8 mouse cellular contexts compared by ENCODE assay signal in genomic region chr13:69987181-69987580, GRCm38 (mm10).
DNase-seq lines count a peak whose midpoint lies in the region; ATAC-seq lines count a peak whose summit lies in the region.

No protein-coding gene starts in this region.

- H3K4me1 ChIP-seq in kidney, embryonic 14.5 days (ENCODE audit: control insufficient read depth, insufficient read depth, low read length), result no peaks in the 10 kb centered on the region
- no peaks in the 10 kb centered on the region for H3K4me1 ChIP-seq in heart, embryonic 16.5 days (ENCODE audit: control insufficient read depth, insufficient read depth, low read length)
- peaks cover 11% of the 10 kb centered on the region for H3K4me1 ChIP-seq in limb, embryonic 10.5 days
- H3K4me1 ChIP-seq in neural tube, embryonic 15.5 days, result peaks cover 26% of the 10 kb centered on the region

- no peak overlapping the region for H3K4me2 ChIP-seq in kidney, embryonic 14.5 days (replicated peaks; ENCODE audit: low read depth, low read length)
- H3K4me2 ChIP-seq in heart, embryonic 16.5 days (ENCODE audit: low read depth, low read length), result peak overlapping the region; percentile 4; the same call in 1 of the 2 replicates
- peak overlapping the region; percentile 26; the same call in 1 of the 2 replicates for H3K4me2 ChIP-seq in neural tube, embryonic 15.5 days

- ATAC-seq in kidney, embryonic 14.5 days (ENCODE audit: low FRiP score, low TSS enrichment), result 0 out of 2 replicates have a peak, but pooled peaks have one; percentile 17
- no peak for ATAC-seq in heart, embryonic 16.5 days (replicated peaks; ENCODE audit: extremely low read depth, insufficient read depth, low FRiP score)
- peak; percentile 58; the same call in 1 of the 2 replicates for ATAC-seq in neural tube, embryonic 15.5 days (ENCODE audit: low FRiP score)
- ATAC-seq in granulocyte monocyte progenitor cell, adult 5-6 weeks (replicated peaks; ENCODE audit: poor library complexity, severe bottlenecking), result no peak

- H3K9me3 ChIP-seq in kidney, embryonic 14.5 days (ENCODE audit: control insufficient read depth, low read length), result no peaks in the 10 kb centered on the region
- no peaks in the 10 kb centered on the region for H3K9me3 ChIP-seq in heart, embryonic 16.5 days (replicated peaks; ENCODE audit: control insufficient read depth, low read length)
- H3K9me3 ChIP-seq in limb, embryonic 10.5 days (replicated peaks), result no peaks in the 10 kb centered on the region
- no peaks in the 10 kb centered on the region for H3K9me3 ChIP-seq in neural tube, embryonic 15.5 days (replicated peaks)

- H3K9ac ChIP-seq in kidney, embryonic 14.5 days (ENCODE audit: low read depth, low read length), result no peak overlapping the region
- H3K9ac ChIP-seq in heart, embryonic 16.5 days (ENCODE audit: low read length), result no peak overlapping the region
- no peak overlapping the region for H3K9ac ChIP-seq in neural tube, embryonic 15.5 days (replicated peaks)

- no peak overlapping the region for H3K27ac ChIP-seq in kidney, embryonic 14.5 days (ENCODE audit: low read depth, low read length)
- no peak overlapping the region for H3K27ac ChIP-seq in heart, embryonic 16.5 days (ENCODE audit: low read length)
- H3K27ac ChIP-seq in limb, embryonic 10.5 days, result no peak overlapping the region
- peak overlapping the region; percentile 45; the same call in 1 of the 2 replicates for H3K27ac ChIP-seq in neural tube, embryonic 15.5 days (replicated peaks)

- WGBS in kidney, embryonic 14.5 days, result 24% methylated on average over 10 of the region's 10 CpGs
- WGBS in heart, embryonic 16.5 days, result 18% methylated on average over 10 of the region's 10 CpGs
- 29% methylated on average over 10 of the region's 10 CpGs for WGBS in limb, embryonic 10.5 days
- 4% methylated on average over 10 of the region's 10 CpGs for WGBS in neural tube, embryonic 15.5 days

- H3K27me3 ChIP-seq in kidney, embryonic 14.5 days (ENCODE audit: control insufficient read depth, insufficient read depth, low read length), result no peaks in the 10 kb centered on the region
- no peaks in the 10 kb centered on the region; the same call in 1 of the 2 replicates for H3K27me3 ChIP-seq in heart, embryonic 16.5 days (ENCODE audit: control insufficient read depth, insufficient read depth, low read length)
- H3K27me3 ChIP-seq in limb, embryonic 10.5 days (ENCODE audit: low read depth, poor library complexity, severe bottlenecking), result no peaks in the 10 kb centered on the region
- H3K27me3 ChIP-seq in neural tube, embryonic 15.5 days (replicated peaks), result no peaks in the 10 kb centered on the region

- DNase-seq in kidney, adult 18-20 months, result no peak
- DNase-seq in embryo, embryonic 9.5 days (ENCODE audit: extremely low spot score), result peak; percentile 21
- peak; percentile 32 for DNase-seq in limb, embryonic 10.5 days (ENCODE audit: low spot score)
- DNase-seq in yolk sac, embryonic 10.5 days (ENCODE audit: low spot score), result no peak

- no peak overlapping the region for H3K4me3 ChIP-seq in kidney, embryonic 14.5 days (ENCODE audit: low read length)
- no peak overlapping the region for H3K4me3 ChIP-seq in heart, embryonic 16.5 days (ENCODE audit: low read length)
- H3K4me3 ChIP-seq in limb, embryonic 10.5 days, result no peak overlapping the region
- H3K4me3 ChIP-seq in neural tube, embryonic 15.5 days (replicated peaks), result no peak overlapping the region

- no peaks in the 10 kb centered on the region for H3K36me3 ChIP-seq in kidney, embryonic 14.5 days (ENCODE audit: control insufficient read depth, insufficient read depth, low read length)
- H3K36me3 ChIP-seq in heart, embryonic 16.5 days (ENCODE audit: control insufficient read depth, insufficient read depth), result no peaks in the 10 kb centered on the region
- no peaks in the 10 kb centered on the region for H3K36me3 ChIP-seq in limb, embryonic 10.5 days
- H3K36me3 ChIP-seq in neural tube, embryonic 15.5 days, result no peaks in the 10 kb centered on the region

Comparison
In these comparisons a context has a peak if more than half of its experiments do, and no peak if none do; other contexts are left out.
1. ATAC-seq: peak in kidney, embryonic 14.5 days (single experiment) and neural tube, embryonic 15.5 days (single experiment); none in heart, embryonic 16.5 days (single experiment) and granulocyte monocyte progenitor cell, adult 5-6 weeks (single experiment).
2. DNase-seq: peak in embryo, embryonic 9.5 days (single experiment) and limb, embryonic 10.5 days (single experiment); none in kidney, adult 18-20 months (single experiment) and yolk sac, embryonic 10.5 days (single experiment).